Mouse (Mus musculus): ENCODE measurements around the gene Col9a3. TPM values are rescaled to one million over a fixed set of nuclear protein-coding genes. Genes with fewer than 3 reads are reported as not detected.

Gene Col9a3
- total and polyA plus RNA-seq, 3 experiments = 0.15 to 0.56 TPM; not detected in 1

DNA sequence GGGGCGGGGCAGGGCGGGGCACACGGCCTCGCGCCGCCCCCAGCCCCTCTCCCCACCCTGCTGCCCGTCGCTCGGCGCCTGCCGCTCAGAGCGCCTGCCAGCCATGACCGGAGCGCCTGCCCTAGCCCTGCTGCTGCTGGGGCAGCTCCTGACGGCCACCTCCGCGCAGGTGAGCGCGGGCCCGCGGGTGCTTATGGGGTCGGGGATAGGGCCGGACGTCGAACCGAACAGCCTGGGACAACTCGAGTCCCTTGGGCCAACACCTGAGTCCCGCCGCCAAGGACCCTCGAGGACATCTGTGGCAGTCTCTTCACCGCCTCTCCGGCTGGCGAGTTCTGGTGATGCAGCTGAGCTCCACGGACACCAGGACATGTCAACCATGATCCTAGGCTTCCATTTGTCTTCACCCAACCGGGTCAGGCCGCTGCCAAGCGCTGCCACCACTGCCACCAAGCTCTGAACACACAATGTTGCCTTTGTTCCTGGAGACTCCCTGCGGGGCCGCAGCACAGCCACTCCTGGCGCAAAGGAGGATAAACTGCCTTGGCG, 641 bp downstream of the Col9a3 start:
- no peak for DNase-seq (ENCODE audit: low read depth, low spot score)
- Histone ChIP-seq H3K27ac (ENCODE audit: control insufficient read depth, low read depth, low read length) (no peak overlapping the region), H3K36me3 (ENCODE audit: control insufficient read depth in 1 of 2, insufficient read depth in 2 of 2, low read length in 2 of 2) (no peaks in the 10 kb centered on the region), H3K4me3 (ENCODE audit: control insufficient read depth in 1 of 2, insufficient read depth in 1 of 2, low read depth in 2 of 2, low read length in 2 of 2) (no peak overlapping the region), H3K4me1 (ENCODE audit: control insufficient read depth in 1 of 2, insufficient read depth in 2 of 2, low read length in 2 of 2) (no peaks in the 10 kb centered on the region), H3K9me3 (replicated peaks; ENCODE audit: insufficient read depth, low read length) (no peaks in the 10 kb centered on the region), H3K79me2 (ENCODE audit: control insufficient read depth, insufficient read depth, low read length, poor library complexity) (no peaks in the 10 kb centered on the region), H3K27me3 (ENCODE audit: control insufficient read depth in 1 of 2, insufficient read depth in 2 of 2, low read length in 2 of 2) (no peaks in the 10 kb centered on the region), H3K9ac (ENCODE audit: control insufficient read depth, low read depth, low read length, poor library complexity, severe bottlenecking) (no peak overlapping the region)
- no peak for TF ChIP-seq ZC3H11A (IDR thresholded peaks at IDR 0.05; ENCODE audit: low read depth, low read length)
- no peak for TF ChIP-seq POLR2AphosphoS5 (IDR thresholded peaks at IDR 0.05; ENCODE audit: borderline replicate concordance, low read depth, low read length)

GRCm38 (mm10) chr2:180600569-180601021, 3.0 kb downstream of the Col9a3 start:
- DNase-seq (ENCODE audit: low read depth, low spot score) = no peak
- Histone ChIP-seq H3K4me1 (ENCODE audit: control insufficient read depth in 1 of 2, insufficient read depth in 2 of 2, low read length in 2 of 2) (no peaks in the 10 kb centered on the region), H3K27me3 (ENCODE audit: control insufficient read depth in 1 of 2, insufficient read depth in 2 of 2, low read length in 2 of 2) (no peaks in the 10 kb centered on the region), H3K9me3 (replicated peaks; ENCODE audit: insufficient read depth, low read length) (no peaks in the 10 kb centered on the region), H3K36me3 (ENCODE audit: control insufficient read depth in 1 of 2, insufficient read depth in 2 of 2, low read length in 2 of 2) (no peaks in the 10 kb centered on the region), H3K9ac (ENCODE audit: control insufficient read depth, low read depth, low read length, poor library complexity, severe bottlenecking) (no peak overlapping the region), H3K27ac (ENCODE audit: control insufficient read depth, low read depth, low read length) (no peak overlapping the region), H3K79me2 (ENCODE audit: control insufficient read depth, insufficient read depth, low read length, poor library complexity) (no peaks in the 10 kb centered on the region), H3K4me3 (ENCODE audit: control insufficient read depth in 1 of 2, insufficient read depth in 1 of 2, low read depth in 2 of 2, low read length in 2 of 2) (no peak overlapping the region)
- no peak for TF ChIP-seq ETS1 (IDR thresholded peaks at IDR 0.05; ENCODE audit: low read depth, low read length)
- no peak for TF ChIP-seq RCOR1 (IDR thresholded peaks at IDR 0.05; ENCODE audit: low read depth, low read length)
- no peak for TF ChIP-seq BHLHE40 (IDR thresholded peaks at IDR 0.05; ENCODE audit: borderline replicate concordance, low read depth, low read length)
- TF ChIP-seq POLR2A (IDR thresholded peaks at IDR 0.05; ENCODE audit: control insufficient read depth in 1 of 2, insufficient read depth in 1 of 2, low read depth in 1 of 2, low read length in 2 of 2, poor library complexity in 1 of 2) = no peak

- no peaks in the 10 kb centered on the region for H3K79me2 ChIP-seq (ENCODE audit: control insufficient read depth, insufficient read depth, low read length, poor library complexity)
- no peaks in the 10 kb centered on the region for H3K36me3 ChIP-seq (ENCODE audit: control insufficient read depth in 1 of 2, insufficient read depth in 2 of 2, low read length in 2 of 2)
- H3K4me1 ChIP-seq (ENCODE audit: control insufficient read depth in 1 of 2, insufficient read depth in 2 of 2, low read length in 2 of 2) = no peaks in the 10 kb centered on the region
- no peak overlapping the region for H3K27ac ChIP-seq (ENCODE audit: control insufficient read depth, low read depth, low read length)
- DNase-seq (ENCODE audit: low read depth, low spot score) = no peak
- H3K4me3 ChIP-seq (ENCODE audit: control insufficient read depth in 1 of 2, insufficient read depth in 1 of 2, low read depth in 2 of 2, low read length in 2 of 2) = no peak overlapping the region
- no peaks in the 10 kb centered on the region for H3K27me3 ChIP-seq (ENCODE audit: control insufficient read depth in 1 of 2, insufficient read depth in 2 of 2, low read length in 2 of 2)
- TF ChIP-seq TCF12 (IDR thresholded peaks at IDR 0.05; ENCODE audit: low read depth, low read length) = no peak
- no peak overlapping the region for H3K9ac ChIP-seq (ENCODE audit: control insufficient read depth, low read depth, low read length, poor library complexity, severe bottlenecking)
- H3K9me3 ChIP-seq (replicated peaks; ENCODE audit: insufficient read depth, low read length) = no peaks in the 10 kb centered on the region
Observed at GRCm38 (mm10) chr2:180604781-180605180, 7.2 kb downstream of the Col9a3 start.

- Histone ChIP-seq H3K27ac (ENCODE audit: control insufficient read depth, low read depth, low read length) (no peak overlapping the region), H3K9ac (ENCODE audit: control insufficient read depth, low read depth, low read length, poor library complexity, severe bottlenecking) (no peak overlapping the region), H3K79me2 (ENCODE audit: control insufficient read depth, insufficient read depth, low read length, poor library complexity) (no peaks in the 10 kb centered on the region), H3K27me3 (ENCODE audit: control insufficient read depth in 1 of 2, insufficient read depth in 2 of 2, low read length in 2 of 2) (0 out of 4 replicates have a peak, but pooled peaks cover 0 to 3% of the 10 kb centered on the region in 2 experiments), H3K4me3 (ENCODE audit: control insufficient read depth in 1 of 2, insufficient read depth in 1 of 2, low read depth in 2 of 2, low read length in 2 of 2) (no peak overlapping the region), H3K9me3 (replicated peaks; ENCODE audit: insufficient read depth, low read length) (no peaks in the 10 kb centered on the region), H3K4me1 (ENCODE audit: control insufficient read depth in 1 of 2, insufficient read depth in 2 of 2, low read length in 2 of 2) (no peaks in the 10 kb centered on the region), H3K36me3 (ENCODE audit: control insufficient read depth in 1 of 2, insufficient read depth in 2 of 2, low read length in 2 of 2) (no peaks in the 10 kb centered on the region)
- DNase-seq (ENCODE audit: low read depth, low spot score) = no peak
- TF ChIP-seq ZMIZ1 (IDR thresholded peaks at IDR 0.05; ENCODE audit: low read depth, low read length) = no peak
- no peak for TF ChIP-seq SIN3A (IDR thresholded peaks at IDR 0.05; ENCODE audit: low read length)
- TF ChIP-seq CHD1 (IDR thresholded peaks at IDR 0.05; ENCODE audit: low read depth, low read length) = no peak
- TF ChIP-seq SMC3 (IDR thresholded peaks at IDR 0.05; ENCODE audit: low read depth, low read length) = no peak
- TF ChIP-seq ETS1 (IDR thresholded peaks at IDR 0.05; ENCODE audit: low read depth, low read length) = no peak
- no peak for TF ChIP-seq TCF12 (IDR thresholded peaks at IDR 0.05; ENCODE audit: low read depth, low read length)
- no peak for TF ChIP-seq RAD21 (IDR thresholded peaks at IDR 0.05; ENCODE audit: low read depth, low read length)
- no peak for TF ChIP-seq MYC (IDR thresholded peaks at IDR 0.05; ENCODE audit: low read depth, low read length)
- no peak for TF ChIP-seq USF2 (IDR thresholded peaks at IDR 0.05; ENCODE audit: borderline replicate concordance in 1 of 2, insufficient read depth in 1 of 2, low read depth in 1 of 2, low read length in 2 of 2)
- TF ChIP-seq POLR2A (IDR thresholded peaks at IDR 0.05; ENCODE audit: control insufficient read depth in 1 of 2, insufficient read depth in 1 of 2, low read depth in 1 of 2, low read length in 2 of 2, poor library complexity in 1 of 2) = no peak
- no peak for TF ChIP-seq NELFE (IDR thresholded peaks at IDR 0.05; ENCODE audit: low read depth, low read length)
- TF ChIP-seq ZNF384 (IDR thresholded peaks at IDR 0.05; ENCODE audit: low read depth, low read length) = no peak
- TF ChIP-seq ZC3H11A (IDR thresholded peaks at IDR 0.05; ENCODE audit: low read depth, low read length) = no peak
- TF ChIP-seq POLR2AphosphoS5 (IDR thresholded peaks at IDR 0.05; ENCODE audit: borderline replicate concordance, low read depth, low read length) = no peak
- no peak for TF ChIP-seq CHD2 (IDR thresholded peaks at IDR 0.05; ENCODE audit: low read length)
- no peak for TF ChIP-seq JUND (IDR thresholded peaks at IDR 0.05; ENCODE audit: low read depth, low read length)
- no peak for TF ChIP-seq E2F4 (IDR thresholded peaks at IDR 0.05; ENCODE audit: borderline replicate concordance, low read depth, low read length)
Observed at GRCm38 (mm10) chr2:180610283-180610682, 12.7 kb downstream of the Col9a3 start.
